Mouse (Mus musculus) megakaryocyte-erythroid progenitor cell, adult 5-6 weeks (primary cell): ENCODE measurements around the gene Epha7. TPM values are rescaled to one million over a fixed set of nuclear protein-coding genes. Genes with fewer than 3 reads are reported as not detected.

ENCODE experiments used
- ATAC-seq: replicated peaks from 2 replicates; pipeline ENCODE4 v1.8.0; 2016; ENCODE audit warnings: mild to moderate bottlenecking, inconsistent platforms; ENCODE audit not compliant: severe bottlenecking, poor library complexity, low FRiP score, low TSS enrichment
- total RNA-seq, 2 experiments: library from RNA; stranded (forward) in 1 of 2; stranded (reverse) in 1 of 2; fragments of 200-1000, 215-1000 nt in 1 of 2; fragments of >200 nt in 1 of 2; fragmentation: Nextera tagmentation in 1 of 2; gene quantifications; 2 replicates each; pipeline ENCODE4 v1.2.3; 2014 to 2017

Epha7 gene
- total RNA-seq, 2 experiments from 2014 or later: 2.3 to 2.8 TPM

GRCm38 (mm10) chr4:29010333-29010732, 197.4 kb downstream of the Epha7 start:
- no peak for ATAC-seq
